Mouse (Mus musculus): ENCODE data around the gene Acap2. TPM values are rescaled to one million over a fixed set of nuclear protein-coding genes. Genes with fewer than 3 reads are reported as not detected.

The Acap2 gene
- 64.2 to 66.8 TPM (median 65.3 TPM) in 4 replicates for total RNA-seq (2023; ENCODE audit: inconsistent age)

DNA sequence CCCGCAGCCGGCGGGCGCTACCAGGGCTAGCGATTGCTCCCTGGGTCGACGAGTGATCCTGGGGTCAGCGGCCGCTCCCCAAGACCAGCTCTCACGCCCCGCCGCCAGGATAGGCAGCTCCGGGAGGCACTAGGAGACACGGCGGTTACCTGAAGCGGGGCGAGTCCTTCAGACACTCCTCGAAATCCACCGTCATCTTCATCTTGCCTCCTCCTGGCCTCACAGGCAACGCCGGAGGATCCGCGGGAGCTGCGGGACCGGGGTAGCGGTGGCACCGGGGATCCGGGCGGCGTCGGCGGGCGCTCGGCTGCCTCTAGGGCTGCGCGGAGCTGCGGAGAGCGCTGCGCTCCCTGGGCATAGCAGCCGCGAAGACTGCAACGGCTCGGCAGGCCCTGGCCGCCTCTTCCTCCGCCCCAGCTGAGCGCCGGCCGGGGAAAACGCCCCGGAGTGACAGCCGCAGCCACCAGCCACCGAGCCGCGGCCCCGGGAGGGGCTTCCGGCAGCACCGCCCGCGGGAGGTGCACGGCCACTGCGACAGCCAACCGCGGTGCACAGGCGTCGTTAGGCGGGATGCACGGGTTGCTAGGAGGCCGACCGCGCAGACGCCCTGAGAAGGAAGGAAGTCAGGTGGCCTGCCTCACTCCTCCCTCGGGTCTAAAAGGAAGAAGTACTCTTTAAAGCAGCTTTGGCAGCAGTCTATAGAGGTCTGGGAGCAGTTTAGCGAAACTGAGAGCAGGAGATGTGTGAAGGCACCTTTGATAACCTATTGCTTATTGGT is at the start of gene Acap2:
TSS of gene Acap2 (minus strand) at position 456 of the 778 bp plus-strand sequence.

GRCm38 (mm10) chr16:31081125-31081664 is 119.8 kb downstream of the Acap2 start, which contains the start of gene Xxylt1:
Xxylt1 (minus strand) TSS chr16:31081432.

Other genes with a start within 250 kb of the Acap2 start
- gene Xxylt1, start 119.8 kb downstream of the Acap2 start, total RNA-seq (2023; ENCODE audit: inconsistent age), result 17.2 to 22.2 TPM (median 18.0 TPM) in 4 replicates
- gene Ppp1r2, start 74.0 kb upstream of the Acap2 start, total RNA-seq (2023; ENCODE audit: inconsistent age), result 46.5 to 57.6 TPM (median 49.0 TPM) in 4 replicates
- not detected in 4 replicates for gene Apod, start 113.6 kb upstream of the Acap2 start, total RNA-seq (2023; ENCODE audit: inconsistent age)
- gene Bdh1, start 221.0 kb upstream of the Acap2 start, total RNA-seq (2023; ENCODE audit: inconsistent age), result 7.4 to 11.8 TPM (median 9.3 TPM) in 4 replicates